ENCODE assay signal across 10 mouse cellular contexts in the genomic region with DNA sequence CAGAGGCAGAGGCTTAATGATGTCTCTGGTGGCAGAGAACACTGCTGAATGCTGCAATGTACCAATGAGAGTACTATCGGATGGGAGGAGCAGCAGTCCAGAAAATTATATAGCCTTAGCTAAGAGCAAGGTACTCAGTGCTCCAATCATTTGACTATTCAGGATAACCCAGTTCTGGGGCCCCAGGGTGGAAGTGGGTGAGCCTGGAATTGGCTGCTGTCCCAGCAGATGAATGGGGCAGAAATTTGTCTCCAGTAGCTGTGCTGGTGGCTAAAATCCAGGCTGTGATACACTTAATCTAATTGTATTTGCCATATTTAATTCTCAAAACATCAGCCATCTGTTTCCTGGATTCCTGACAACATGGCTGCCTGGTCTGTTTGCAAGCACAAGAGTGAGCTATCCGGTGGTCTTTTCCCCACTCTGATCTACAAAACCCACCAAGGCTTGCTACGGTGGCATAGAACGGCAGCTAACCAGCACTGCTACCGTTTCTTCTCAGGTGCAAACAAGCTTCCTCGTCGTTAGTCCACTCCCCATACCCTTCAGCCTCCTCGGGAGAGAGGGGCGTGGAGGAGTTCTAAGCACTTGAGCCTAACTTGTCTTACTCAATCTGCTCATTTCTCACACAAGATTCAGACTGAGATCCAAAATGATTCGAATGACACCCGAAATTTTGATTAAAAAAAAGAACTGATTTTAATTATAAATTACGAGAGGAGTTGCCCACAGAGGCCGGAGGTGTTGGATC. TPM values are rescaled to one million over a fixed set of nuclear protein-coding genes. Genes with fewer than 3 reads are reported as not detected.
DNase-seq lines count a peak whose midpoint lies in the region; ATAC-seq lines count a peak whose summit lies in the region.
"Had no signal": no experiment of that assay in that cellular context is flagged by ENCODE, and none has a peak within 500 bp of the region (broad histone marks: within the 10 kb centered on the region; RNA-seq: fewer than 3 reads in every experiment).

No protein-coding gene starts in this region.

- H3K4me2 ChIP-seq in intestine, embryonic 15.5 days (replicated peaks) = no peak overlapping the region
- H3K4me2 ChIP-seq: limb, embryonic 13.5 days had no signal

- H3K9me3 ChIP-seq in intestine, embryonic 15.5 days = no peaks in the 10 kb centered on the region
- H3K9me3 ChIP-seq: limb, embryonic 13.5 days had no signal

- H3K27me3 ChIP-seq in intestine, embryonic 15.5 days (replicated peaks) = no peaks in the 10 kb centered on the region
- H3K27me3 ChIP-seq: limb, embryonic 13.5 days; Patski had no signal

- WGBS in intestine, embryonic 15.5 days = 72% methylated on average over 13 of the region's 13 CpGs

- peaks cover 29% of the 10 kb centered on the region for H3K36me3 ChIP-seq in intestine, embryonic 15.5 days

- intact Hi-C loops in heart, postnatal 10 days (cut with DNase I) = no loop called here
- intact Hi-C loops in heart, postnatal 36 days (cut with DNase I) = no loop called here

- no peak overlapping the region for H3K27ac ChIP-seq in intestine, embryonic 15.5 days
- H3K27ac ChIP-seq: limb, embryonic 13.5 days had no signal

- DNase-seq in heart, postnatal 10 days = peak; percentile 20 to 21
- DNase-seq in heart, postnatal 36 days = no peak
- DNase-seq in MN1 (ENCODE audit: low spot score) = peak; percentile 75
- DNase-seq in brain, adult 2 months (ENCODE audit: low read depth, low spot score) = peak; percentile 60
- no peak for DNase-seq in liver
- DNase-seq in left cerebral cortex, adult 11 months (ENCODE audit: low spot score) = no peak
- no peak for DNase-seq in embryo, embryonic 10 days (ENCODE audit: low spot score)

- no peak overlapping the region for H3K4me3 ChIP-seq in intestine, embryonic 15.5 days (replicated peaks)
- H3K4me3 ChIP-seq: limb, embryonic 13.5 days had no signal

- ATAC-seq in intestine, embryonic 15.5 days = peak; percentile 49
- ATAC-seq: Patski had no signal

- no peak overlapping the region for H3K9ac ChIP-seq in intestine, embryonic 15.5 days
- H3K9ac ChIP-seq: limb, embryonic 13.5 days had no signal

- H3K4me1 ChIP-seq in intestine, embryonic 15.5 days (replicated peaks) = peaks cover 19% of the 10 kb centered on the region; the same call in 1 of the 2 replicates

RNA-seq across cellular contexts. Expression of a gene that starts 7.5 kb away (rescaled TPM):
- 10 to 100 TPM; 14.6 to 17.6 TPM for total RNA-seq in heart, postnatal 10 days (2021)
- total RNA-seq in heart, postnatal 36 days (2021) = 10 to 100 TPM; 11.7 to 12.8 TPM
- 3.4 and 3.9 TPM in 2 replicates for polyA plus RNA-seq in intestine, embryonic 15.5 days (2015; fragmentation: Nextera tagmentation; extraction: Ambion mirVana)

RNA-seq across cellular contexts. Expression of a gene that starts 22.4 kb away (rescaled TPM):
- total RNA-seq in heart, postnatal 10 days (2021) = 1 to 10 TPM; 3.5 TPM
- total RNA-seq in heart, postnatal 36 days (2021) = under 1 TPM; 0.73 to 0.86 TPM
- polyA plus RNA-seq in intestine, embryonic 15.5 days (2015; fragmentation: Nextera tagmentation; extraction: Ambion mirVana) = 53.8 and 59.5 TPM in 2 replicates

Comparison
In these comparisons a context has a peak if more than half of its experiments do, and no peak if none do; other contexts are left out.
1. DNase-seq: peak in heart, postnatal 10 days (2 of 2), MN1 (single experiment) and brain, adult 2 months (single experiment); none in heart, postnatal 36 days (0 of 2), liver (single experiment), left cerebral cortex, adult 11 months (single experiment) and embryo, embryonic 10 days (single experiment).